Mouse (Mus musculus) adrenal gland, postnatal 36 days (tissue): Measurements from ENCODE around the gene Cdhr4. TPM values are rescaled to one million over a fixed set of nuclear protein-coding genes. Genes with fewer than 3 reads are reported as not detected.
A peak's percentile ranks its signal among the peaks of the same experiment; 100 is the strongest.
"Not testable (repeated sequence)": the region's sequence is repeated elsewhere in the genome, so short reads cannot be mapped to it uniquely, and the experiment has no call there.

Source experiments
- DNase-seq, 2 experiments: peaks; one replicate each; pipeline ENCODE4 v3.0.0; 2021; ENCODE audit warnings: mixed read lengths in 1 of 2
- total RNA-seq, 2 experiments: library from RNA; stranded (reverse); gene quantifications; 2 replicates each; pipeline ENCODE4 v1.2.3; 2021

The Cdhr4 gene
- total RNA-seq, 2 experiments from 2014 or later: 0.26 to 2.1 TPM

DNA sequence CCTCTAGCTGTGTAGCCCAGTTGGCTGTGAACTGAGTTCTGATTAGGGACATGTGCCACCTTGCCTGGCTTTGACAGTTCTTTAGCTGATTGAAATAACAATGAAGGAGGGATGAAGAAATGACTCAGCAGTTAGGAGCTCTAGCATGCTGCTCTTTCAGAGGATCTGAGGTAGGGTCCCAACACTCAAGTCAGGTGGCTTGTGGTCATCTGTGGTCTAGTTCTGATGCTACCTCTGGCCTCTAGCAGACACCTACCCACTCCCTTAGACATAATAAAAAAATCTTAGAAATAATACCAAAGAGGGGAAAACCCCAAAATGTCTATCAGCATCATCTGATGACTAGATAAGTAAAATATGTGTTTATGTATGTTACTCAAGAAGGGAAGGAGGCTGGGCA lies 18.1 kb downstream of the Cdhr4 start:
- DNase-seq: no peak

DNA sequence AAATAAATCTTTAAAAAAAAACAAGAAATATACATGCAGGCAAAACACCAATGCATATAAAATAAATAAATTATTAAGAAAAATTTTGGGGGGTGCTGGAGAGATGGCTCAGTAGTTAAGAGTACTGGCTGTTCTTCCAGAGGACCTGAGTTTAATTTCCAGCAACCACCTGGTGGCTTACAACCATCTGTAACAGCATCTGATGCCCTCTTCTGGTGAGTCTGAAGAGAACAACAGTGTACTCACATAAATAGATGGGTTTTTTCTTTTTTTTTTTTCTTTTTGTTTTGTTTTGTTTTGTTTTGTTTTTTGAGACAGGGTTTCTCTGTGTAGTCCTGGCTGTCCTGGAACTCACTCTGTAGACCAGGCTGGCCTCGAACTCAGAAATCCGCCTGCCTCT lies 21.3 kb downstream of the Cdhr4 start:
- not testable (repeated sequence) for DNase-seq

DNA sequence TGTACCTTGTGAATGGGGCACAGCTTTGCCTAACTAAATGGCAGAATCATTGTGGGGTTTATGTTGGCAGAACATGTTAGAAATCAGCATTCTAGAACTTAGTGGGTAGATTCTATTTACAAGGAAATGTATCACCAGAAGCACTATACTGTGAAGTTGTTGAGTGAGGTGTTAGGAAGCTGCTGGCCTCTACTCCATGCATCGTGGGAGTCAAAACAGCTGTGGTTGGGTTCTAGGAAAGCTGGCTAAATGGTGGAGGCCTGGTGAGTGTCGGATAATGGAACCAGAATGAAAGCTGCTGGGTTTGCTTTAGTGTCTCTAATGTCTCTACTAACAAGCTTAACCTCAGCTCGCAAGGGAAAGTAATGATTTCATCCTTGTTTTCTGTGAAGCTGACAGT lies 24.8 kb downstream of the Cdhr4 start:
- DNase-seq: no peak

DNA sequence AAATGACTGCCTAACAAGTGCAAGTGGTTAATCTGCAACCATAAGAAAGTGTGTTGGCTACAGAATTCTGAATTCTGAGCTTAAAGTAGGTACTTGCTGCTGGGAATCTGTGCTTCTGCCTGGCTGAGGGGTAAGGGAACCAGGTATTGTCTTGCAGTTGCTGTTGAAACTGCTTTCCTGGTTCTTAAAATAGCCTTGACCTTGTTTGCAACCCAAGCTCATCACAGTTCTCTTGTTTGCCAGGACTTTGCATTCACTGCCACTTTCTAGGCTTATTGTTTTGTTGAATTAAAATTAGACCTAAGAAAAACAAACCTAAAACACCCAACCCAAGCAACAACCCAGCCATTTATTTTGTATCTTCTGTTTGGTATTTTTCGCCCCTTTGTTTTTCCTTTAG lies 28.4 kb downstream of the Cdhr4 start:
- DNase-seq: peak in 1 of 2 experiments; percentile 7

DNA sequence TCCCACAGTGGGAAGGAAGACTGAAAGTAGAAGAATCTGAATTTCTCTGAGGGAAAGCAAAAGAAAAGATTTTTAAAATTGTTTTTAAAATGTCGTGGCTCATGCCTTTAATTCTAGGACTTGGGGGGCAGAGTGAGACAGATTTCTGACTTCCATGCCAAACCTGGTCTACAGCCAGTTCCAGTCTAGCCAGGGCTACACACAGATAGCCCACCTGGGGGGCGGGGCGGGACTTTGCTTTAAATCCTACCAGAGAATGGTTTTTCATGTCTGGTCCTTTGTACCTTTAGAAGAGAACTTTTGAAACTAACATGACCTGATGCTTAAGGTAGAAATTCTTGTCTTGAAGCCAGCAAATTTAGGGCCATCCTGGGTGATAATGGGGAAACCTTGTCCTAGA lies 30.9 kb downstream of the Cdhr4 start:
- DNase-seq: no peak

DNA sequence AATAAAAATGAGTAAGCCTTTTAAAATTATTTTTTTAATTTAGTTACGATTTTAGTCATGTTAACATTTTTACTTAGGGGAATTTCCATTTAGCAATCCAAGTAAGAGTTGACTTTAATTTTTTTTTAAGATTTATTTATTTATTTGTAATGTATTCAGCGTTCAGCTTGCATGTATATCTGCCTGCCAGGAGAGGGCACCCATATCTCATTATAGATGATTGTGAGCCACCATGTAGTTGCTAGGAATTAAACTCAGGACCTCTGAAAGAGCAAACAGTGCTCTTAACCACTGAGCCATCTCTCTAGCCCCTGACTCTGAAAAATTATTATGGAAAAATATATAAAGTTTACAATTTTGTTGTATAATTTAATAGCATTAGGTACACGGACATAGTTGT lies 34.3 kb downstream of the Cdhr4 start:
- DNase-seq: no peak

DNA sequence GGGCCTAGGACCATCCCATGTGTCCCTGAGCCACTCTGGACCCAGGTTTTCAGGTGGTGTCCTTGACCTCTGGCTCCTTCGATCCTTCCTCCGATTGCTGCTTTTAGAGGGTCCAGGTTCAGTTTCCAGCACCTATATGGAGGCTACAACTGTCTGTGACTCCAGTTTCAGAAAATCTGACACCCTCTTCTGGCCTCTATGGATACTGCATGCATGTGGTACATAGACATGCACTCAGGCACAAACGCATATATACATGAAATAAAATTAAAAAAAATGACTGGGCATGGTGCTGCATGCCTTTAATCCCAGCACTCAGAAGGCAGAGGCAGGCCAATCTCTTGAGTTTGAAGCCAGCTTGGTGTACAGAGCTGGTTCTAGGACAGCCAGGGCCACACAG lies 35.6 kb downstream of the Cdhr4 start:
- no peak for DNase-seq

DNA sequence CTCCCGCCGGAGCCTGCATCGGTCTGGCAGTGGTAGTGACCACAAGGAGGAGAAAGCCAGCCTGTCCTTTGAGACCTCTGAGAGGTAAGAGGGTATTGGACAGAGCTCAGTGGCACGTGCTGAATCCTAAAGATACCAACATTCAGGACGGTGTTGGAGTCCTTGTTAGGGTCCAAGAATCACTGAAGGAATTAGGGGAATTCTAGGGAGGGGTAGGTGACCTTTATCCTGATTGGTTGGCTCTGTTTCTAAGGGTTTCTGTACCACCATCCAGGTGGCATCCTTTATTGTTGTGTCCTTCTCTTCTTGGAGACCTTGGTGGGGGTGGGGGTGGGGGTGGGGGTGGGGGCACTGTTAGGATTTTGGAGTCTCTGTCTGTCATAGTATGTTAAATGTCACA lies 39.8 kb downstream of the Cdhr4 start:
- DNase-seq: no peak

DNA sequence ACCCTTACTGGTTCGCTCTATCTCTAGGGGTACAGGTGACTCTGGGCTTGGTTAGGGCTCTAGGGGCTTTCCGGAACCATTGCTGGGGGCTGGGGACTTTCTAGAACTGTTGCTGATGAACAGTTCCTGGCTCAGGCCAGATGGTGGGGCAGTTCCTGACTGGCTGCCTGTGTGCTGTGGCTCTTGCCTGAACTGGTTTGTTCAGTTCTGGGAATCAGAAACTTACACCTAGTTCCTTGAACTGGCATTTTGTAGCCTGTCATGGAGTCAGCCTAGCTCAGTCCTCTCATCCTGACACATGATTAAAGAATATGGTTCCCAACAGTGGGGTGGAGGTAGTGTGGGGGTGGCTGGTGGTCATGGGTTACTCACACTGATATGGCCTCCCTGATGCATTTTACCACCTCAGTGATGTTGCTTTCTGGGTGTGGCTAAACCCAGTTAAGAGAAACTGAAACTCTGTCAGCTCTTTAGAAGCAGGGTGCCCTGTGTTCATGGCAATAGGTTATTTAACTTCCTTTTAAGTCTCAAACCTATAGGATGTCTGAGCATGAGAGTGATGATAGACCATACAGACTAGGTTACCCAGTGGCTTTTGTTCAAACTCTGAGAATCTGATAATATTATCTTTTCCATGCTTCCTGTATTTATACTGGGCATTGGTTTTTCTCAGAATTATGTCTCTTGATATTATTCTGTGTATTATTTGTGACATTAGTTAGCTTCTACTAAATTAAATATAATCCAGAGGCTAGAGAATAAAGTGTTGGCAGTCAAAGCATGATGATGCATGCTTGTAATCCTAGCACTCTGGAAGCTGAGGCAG lies 43.2 kb downstream of the Cdhr4 start:
- no peak for DNase-seq

DNA sequence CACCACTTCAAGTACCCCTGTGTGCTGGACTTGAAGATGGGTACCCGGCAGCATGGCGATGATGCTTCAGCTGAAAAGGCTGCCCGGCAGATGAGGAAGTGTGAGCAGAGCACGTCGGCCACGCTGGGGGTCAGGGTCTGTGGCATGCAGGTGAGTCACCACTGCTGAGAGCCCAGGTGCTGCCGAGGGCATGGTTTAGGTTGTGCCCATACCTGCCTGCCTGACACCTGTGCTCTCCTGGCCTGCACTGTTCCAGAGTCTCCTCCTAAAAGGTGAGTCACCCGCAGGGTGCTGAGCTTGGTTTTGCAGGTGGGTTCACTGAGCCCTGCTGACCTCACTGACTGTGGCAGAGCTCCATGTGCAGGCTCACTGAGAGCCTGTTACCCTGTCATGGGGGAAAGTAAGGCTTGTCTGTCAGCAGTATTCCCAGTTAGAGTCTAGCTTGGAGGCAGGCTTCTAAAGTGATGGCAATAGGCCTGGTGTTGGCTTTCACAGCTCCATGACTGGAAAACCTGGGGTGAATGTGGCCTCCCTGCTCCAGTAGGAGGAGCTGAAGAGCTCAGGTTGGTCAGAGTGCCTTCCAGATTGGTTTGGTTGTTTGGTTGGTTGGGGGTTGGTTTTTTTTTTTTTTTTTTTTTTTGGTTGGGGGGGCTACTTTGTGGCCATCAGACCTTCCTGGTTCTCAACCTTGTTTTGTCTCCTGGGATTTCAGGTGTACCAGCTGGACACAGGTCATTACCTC lies 52.6 kb downstream of the Cdhr4 start:
- DNase-seq: no peak

DNA sequence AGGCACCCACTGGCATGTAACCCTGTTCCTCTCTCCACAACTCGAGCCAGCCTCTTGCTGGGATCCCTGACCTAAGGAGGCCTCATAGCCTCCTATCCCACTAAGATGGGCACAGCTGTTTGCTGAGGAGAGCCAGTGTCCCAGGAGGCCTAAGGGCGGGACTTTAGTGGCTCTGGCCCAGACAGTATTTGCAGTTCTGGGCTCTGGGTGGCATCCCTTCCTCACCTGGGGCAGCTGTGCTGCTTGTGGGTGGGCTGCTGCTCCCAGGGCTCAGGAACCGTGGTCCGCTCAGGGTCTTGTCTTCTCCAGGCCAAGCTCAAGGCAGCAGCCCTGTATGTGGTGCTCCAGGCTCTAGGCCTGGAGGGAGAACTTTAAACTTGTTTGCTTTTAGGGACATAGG lies 54.3 kb downstream of the Cdhr4 start:
- DNase-seq: no peak

DNA sequence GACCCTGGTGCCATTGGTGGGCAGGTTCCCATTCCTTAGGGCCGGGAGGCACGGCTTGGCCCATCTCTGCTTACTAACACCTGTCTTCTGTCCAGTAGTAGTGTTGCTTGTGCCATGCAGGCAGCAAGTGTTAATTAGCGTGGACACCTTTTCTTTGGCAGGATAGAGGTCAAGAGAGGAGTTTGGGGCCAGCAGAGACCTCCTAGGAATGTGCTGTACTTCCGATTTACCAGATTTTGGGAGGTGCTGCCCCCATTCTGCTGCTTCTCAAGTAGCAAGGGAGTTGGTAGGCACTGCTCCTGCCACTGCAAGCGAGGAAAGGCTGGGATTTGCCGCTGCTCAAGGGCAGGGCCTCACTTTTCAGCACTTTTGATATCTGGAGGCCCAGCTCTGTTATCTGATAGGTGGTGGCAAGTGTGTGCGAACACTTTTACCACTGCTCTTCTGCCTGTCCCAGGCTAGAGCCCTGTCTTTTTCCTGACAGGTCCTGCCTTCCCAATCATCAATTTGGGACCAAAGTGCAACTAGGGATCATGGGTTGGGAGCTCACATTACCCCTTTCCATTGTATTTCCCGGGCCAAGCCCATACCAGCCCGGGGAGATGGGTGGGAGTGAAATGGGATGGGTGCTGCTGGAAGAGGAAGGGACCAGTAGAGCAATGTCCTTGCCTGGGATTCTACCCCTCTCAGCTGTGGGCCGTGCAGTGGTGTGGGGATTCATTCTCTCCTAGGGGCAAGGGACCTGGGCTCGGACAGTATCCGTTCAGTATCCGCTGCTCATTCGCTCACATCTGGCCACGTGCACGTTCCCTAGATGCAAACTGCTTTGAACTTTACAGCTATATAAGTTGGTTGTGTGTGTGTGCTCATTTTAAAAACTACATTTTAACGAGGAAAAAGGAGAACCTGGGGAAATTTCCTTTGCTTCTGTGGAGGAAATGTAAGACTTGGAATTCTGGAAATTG lies 55.6 kb downstream of the Cdhr4 start:
- no peak for DNase-seq

DNA sequence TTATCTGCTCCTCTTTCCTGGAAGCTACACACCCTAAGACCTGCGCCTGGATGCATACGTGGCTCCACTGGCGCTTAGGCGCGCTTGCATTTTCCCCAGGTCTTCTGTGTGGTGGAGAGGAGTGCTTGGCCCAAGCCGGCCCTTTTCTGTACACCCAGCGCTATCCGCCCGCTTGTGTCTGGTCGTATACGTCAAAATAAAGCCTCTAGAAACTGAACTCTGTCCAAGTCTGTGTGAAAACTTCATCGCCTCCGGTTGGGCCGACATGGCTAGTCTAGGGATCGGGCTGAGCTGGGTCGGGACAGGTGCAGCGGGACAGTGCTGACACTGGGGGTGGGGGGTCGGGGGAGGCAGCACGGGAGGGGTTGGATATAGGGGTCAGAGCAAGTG lies 56.3 kb downstream of the Cdhr4 start:
- no peak for DNase-seq

DNA sequence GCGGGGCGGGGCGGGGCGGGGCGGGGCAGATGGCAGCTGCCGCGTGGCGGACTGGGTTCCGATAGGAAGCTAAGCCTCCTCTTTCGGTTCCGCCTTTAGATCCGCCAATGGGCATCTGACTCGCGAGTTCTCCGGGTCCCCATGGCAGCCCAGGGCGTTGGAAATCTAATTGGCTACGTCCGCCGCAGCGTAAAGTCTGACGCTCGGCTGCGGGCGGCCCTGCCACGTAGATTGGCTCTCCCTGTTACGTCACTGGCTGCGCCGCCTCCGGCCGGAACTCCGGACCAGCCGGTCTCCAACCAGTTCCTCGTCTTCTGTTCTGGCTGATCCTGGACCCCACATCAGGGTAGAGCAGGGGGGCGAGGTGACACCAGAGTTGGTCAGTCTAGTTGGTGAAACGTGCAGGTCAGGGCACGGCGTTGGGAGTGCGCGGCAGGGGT lies 56.7 kb downstream of the Cdhr4 start, which contains the start of gene Gmppb:
Gene Gmppb (plus strand): TSS at position 227 of the 440 bp plus-strand sequence.
- DNase-seq: peak; percentile 97 to 98

Other genes starting within 250 kb of the Cdhr4 start
- gene Rbm5, start 221.5 kb upstream of the Cdhr4 start, total RNA-seq: 100 to 1,000 TPM in 1 of 2 experiments, 10 to 100 TPM in 1; 91.6 to 126 TPM
- gene Rbm6, start 119.3 kb upstream of the Cdhr4 start, total RNA-seq: 10 to 100 TPM; 45.6 to 55.8 TPM
- gene Mon1a, start 104.3 kb upstream of the Cdhr4 start, total RNA-seq: 10 to 100 TPM; 17.7 to 19.8 TPM
- 10 to 100 TPM in 1 of 2 experiments, 1 to 10 TPM in 1; 5.2 to 11.9 TPM for gene Mst1r, start 85.6 kb upstream of the Cdhr4 start, total RNA-seq
- not detected for gene Actl11, start 64.0 kb upstream of the Cdhr4 start, total RNA-seq
- 1 to 10 TPM; 2.9 to 3.6 TPM for gene Camkv, start 56.8 kb upstream of the Cdhr4 start, total RNA-seq
- gene Traip, start 42.4 kb upstream of the Cdhr4 start, total RNA-seq: 1 to 10 TPM; 2.0 to 3.0 TPM
- 10 to 100 TPM; 15.8 to 21.3 TPM for gene Uba7, start 17.0 kb upstream of the Cdhr4 start, total RNA-seq
- gene Gm20661, start 9.4 kb upstream of the Cdhr4 start, total RNA-seq: under 1 TPM; 0.33 to 0.40 TPM
- gene Inka1, start 6.6 kb upstream of the Cdhr4 start, total RNA-seq: 1 to 10 TPM; 4.0 to 5.7 TPM
- 1 to 10 TPM; 1.1 to 1.7 TPM for gene Gm20662, start 3.9 kb downstream of the Cdhr4 start, total RNA-seq
- gene Ip6k1, start 10.0 kb downstream of the Cdhr4 start, total RNA-seq: 100 to 1,000 TPM; 124 to 129 TPM
- gene Gmppb, start 56.7 kb downstream of the Cdhr4 start, total RNA-seq: 10 to 100 TPM; 27.0 to 28.5 TPM
- gene Amigo3, start 60.7 kb downstream of the Cdhr4 start, total RNA-seq: 1 to 10 TPM; 4.5 to 4.7 TPM
- gene Mst1, start 87.9 kb downstream of the Cdhr4 start, total RNA-seq: under 1 TPM; 0.17 to 0.49 TPM
- gene Rnf123, start 90.8 kb downstream of the Cdhr4 start, total RNA-seq: 10 to 100 TPM; 54.3 to 57.1 TPM
- 10 to 100 TPM; 72.7 to 88.0 TPM for gene Apeh, start 102.1 kb downstream of the Cdhr4 start, total RNA-seq
- gene Bsn, start 197.9 kb downstream of the Cdhr4 start, total RNA-seq: 1 to 10 TPM; 3.2 to 4.3 TPM